Mouse (Mus musculus): ENCODE data around the gene Atg2a.
A peak's percentile ranks its signal among the peaks of the same experiment; 100 is the strongest.

Gene Atg2a

GRCm38 (mm10) chr19:6247526-6248300 lies 6.2 kb downstream of the Atg2a start:
- no peak for DNase-seq

GRCm38 (mm10) chr19:6253021-6253420 lies 11.6 kb downstream of the Atg2a start:
- DNase-seq: no peak

- DNase-seq: no peak
Observed at GRCm38 (mm10) chr19:6260428-6260827, 19.0 kb downstream of the Atg2a start.

- no peak for DNase-seq
Observed at GRCm38 (mm10) chr19:6260946-6261345, 19.5 kb downstream of the Atg2a start.

GRCm38 (mm10) chr19:6261379-6261778 lies 19.9 kb downstream of the Atg2a start:
- no peak for DNase-seq

GRCm38 (mm10) chr19:6262222-6262621 lies 20.8 kb downstream of the Atg2a start:
- DNase-seq: peak; percentile 68

- peak; percentile 90 for DNase-seq
Observed at GRCm38 (mm10) chr19:6262839-6263433, 21.5 kb downstream of the Atg2a start.

- no peak for DNase-seq
Observed at GRCm38 (mm10) chr19:6264200-6264599, 22.7 kb downstream of the Atg2a start.

- no peak for DNase-seq
Observed at GRCm38 (mm10) chr19:6264945-6265344, 23.5 kb downstream of the Atg2a start.

GRCm38 (mm10) chr19:6265727-6266182 lies 24.3 kb downstream of the Atg2a start:
- DNase-seq: no peak

- DNase-seq: no peak
Observed at GRCm38 (mm10) chr19:6267306-6268169, 26.1 kb downstream of the Atg2a start.

GRCm38 (mm10) chr19:6268170-6268528 lies 26.7 kb downstream of the Atg2a start:
- DNase-seq: peak; percentile 84

GRCm38 (mm10) chr19:6268670-6269132 lies 27.2 kb downstream of the Atg2a start:
- DNase-seq: no peak

GRCm38 (mm10) chr19:6269798-6270475 lies 28.5 kb downstream of the Atg2a start:
- no peak for DNase-seq

GRCm38 (mm10) chr19:6270661-6271060 lies 29.2 kb downstream of the Atg2a start:
- no peak for DNase-seq

GRCm38 (mm10) chr19:6271206-6271605 lies 29.7 kb downstream of the Atg2a start:
- no peak for DNase-seq

GRCm38 (mm10) chr19:6272053-6272452 lies 30.6 kb downstream of the Atg2a start:
- DNase-seq: peak; percentile 85

GRCm38 (mm10) chr19:6272738-6273137 lies 31.3 kb downstream of the Atg2a start:
- no peak for DNase-seq

GRCm38 (mm10) chr19:6273592-6273991 lies 32.1 kb downstream of the Atg2a start:
- DNase-seq: no peak

GRCm38 (mm10) chr19:6273998-6274608 lies 32.6 kb downstream of the Atg2a start:
- no peak for DNase-seq

GRCm38 (mm10) chr19:6275740-6276389 lies 34.4 kb downstream of the Atg2a start:
- DNase-seq: no peak

Measured in kidney, adult 11 months (tissue).